Mouse (Mus musculus): ENCODE data around the gene Itk. TPM values are rescaled to one million over a fixed set of nuclear protein-coding genes. Genes with fewer than 3 reads are reported as not detected.
A peak's percentile ranks its signal among the peaks of the same experiment; 100 is the strongest.

Itk gene
- polyA plus RNA-seq, 1 experiment from 2014 or later, result 0.05 TPM

GRCm38 (mm10) chr11:46321559-46321958 lies 67.8 kb downstream of the Itk start:
- Histone ChIP-seq H3K27ac (replicated peaks) (no peak overlapping the region), H3K4me2 (replicated peaks; ENCODE audit: low read depth) (no peak overlapping the region), H3K4me3 (ENCODE audit: low read depth, low read length) (no peak overlapping the region), H3K9me3 (ENCODE audit: control insufficient read depth, low read length) (no peaks in the 10 kb centered on the region), H3K27me3 (ENCODE audit: control insufficient read depth, insufficient read depth, low read length) (no peaks in the 10 kb centered on the region), H3K9ac (ENCODE audit: low read length) (no peak overlapping the region), H3K4me1 (replicated peaks; ENCODE audit: control insufficient read depth, insufficient read depth) (no peaks in the 10 kb centered on the region), H3K36me3 (ENCODE audit: control insufficient read depth, insufficient read depth, low read length) (no peaks in the 10 kb centered on the region)
- DNase-seq (ENCODE audit: low spot score) (no peak), ATAC-seq (ENCODE audit: low FRiP score, low TSS enrichment) (no peak)
- 69% methylated on average over 7 of the region's 7 CpGs for WGBS
- TF ChIP-seq EP300 (optimal IDR thresholded peaks at IDR 0.05) (no peak), CTCF (IDR thresholded peaks at IDR 0.05; ENCODE audit: low read depth) (no peak)

- Histone ChIP-seq H3K9ac (ENCODE audit: low read length) (no peak overlapping the region), H3K27me3 (ENCODE audit: control insufficient read depth, insufficient read depth, low read length) (no peaks in the 10 kb centered on the region), H3K4me3 (ENCODE audit: low read depth, low read length) (no peak overlapping the region), H3K27ac (replicated peaks) (no peak overlapping the region), H3K4me2 (replicated peaks; ENCODE audit: low read depth) (no peak overlapping the region), H3K4me1 (replicated peaks; ENCODE audit: control insufficient read depth, insufficient read depth) (peaks cover 5% of the 10 kb centered on the region; the same call in 1 of the 2 replicates), H3K36me3 (ENCODE audit: control insufficient read depth, insufficient read depth, low read length) (no peaks in the 10 kb centered on the region), H3K9me3 (ENCODE audit: control insufficient read depth, low read length) (no peaks in the 10 kb centered on the region)
- ATAC-seq (ENCODE audit: low FRiP score, low TSS enrichment) (no peak), DNase-seq (ENCODE audit: low spot score) (no peak)
- TF ChIP-seq EP300 (optimal IDR thresholded peaks at IDR 0.05), result no peak
- TF ChIP-seq CTCF (IDR thresholded peaks at IDR 0.05; ENCODE audit: low read depth), result no peak
- 22% methylated on average over 7 of the region's 7 CpGs for WGBS
Observed at GRCm38 (mm10) chr11:46314534-46314933, 74.8 kb downstream of the Itk start.

GRCm38 (mm10) chr11:46313851-46314250 lies 75.5 kb downstream of the Itk start:
- WGBS, result 78% methylated on average over 6 of the region's 6 CpGs
- DNase-seq (ENCODE audit: low spot score), result no peak
- no peak overlapping the region for H3K4me2 ChIP-seq (replicated peaks; ENCODE audit: low read depth)
- TF ChIP-seq CTCF (IDR thresholded peaks at IDR 0.05; ENCODE audit: low read depth) (no peak), EP300 (optimal IDR thresholded peaks at IDR 0.05) (no peak)
- H3K4me1 ChIP-seq (replicated peaks; ENCODE audit: control insufficient read depth, insufficient read depth), result peaks cover 5% of the 10 kb centered on the region; the same call in 1 of the 2 replicates
- H3K9ac ChIP-seq (ENCODE audit: low read length), result no peak overlapping the region
- no peaks in the 10 kb centered on the region for H3K9me3 ChIP-seq (ENCODE audit: control insufficient read depth, low read length)
- ATAC-seq (ENCODE audit: low FRiP score, low TSS enrichment), result no peak
- no peaks in the 10 kb centered on the region for H3K36me3 ChIP-seq (ENCODE audit: control insufficient read depth, insufficient read depth, low read length)
- H3K27me3 ChIP-seq (ENCODE audit: control insufficient read depth, insufficient read depth, low read length), result no peaks in the 10 kb centered on the region
- H3K4me3 ChIP-seq (ENCODE audit: low read depth, low read length), result no peak overlapping the region
- no peak overlapping the region for H3K27ac ChIP-seq (replicated peaks)

- H3K27ac ChIP-seq (replicated peaks), result no peak within 1 kb of the TSS
- no peak for ATAC-seq (ENCODE audit: low FRiP score, low TSS enrichment)
- WGBS, result 7% methylated on average over 14 of the region's 14 CpGs
Observed at GRCm38 (mm10) chr11:46312523-46313035, 76.7 kb downstream of the Itk start, which contains the start of gene Cyfip2. TSS of gene Cyfip2 (minus strand) at chr11:46312859.

GRCm38 (mm10) chr11:46311703-46312522 lies 77.4 kb downstream of the Itk start:
- no peaks in the 10 kb centered on the region for H3K9me3 ChIP-seq (ENCODE audit: control insufficient read depth, low read length)
- peak overlapping the region; percentile 47 for H3K9ac ChIP-seq (ENCODE audit: low read length)
- no peak overlapping the region for H3K27ac ChIP-seq (replicated peaks)
- ATAC-seq (ENCODE audit: low FRiP score, low TSS enrichment), result peak; percentile 86
- H3K4me3 ChIP-seq (ENCODE audit: low read depth, low read length), result peak overlapping the region; percentile 61
- DNase-seq (ENCODE audit: low spot score), result peak; percentile 58
- WGBS, result under 1% methylated on average over 54 of the region's 71 CpGs
- peaks cover 5% of the 10 kb centered on the region; the same call in 1 of the 2 replicates for H3K4me1 ChIP-seq (replicated peaks; ENCODE audit: control insufficient read depth, insufficient read depth)
- peak overlapping the region; percentile 99 for H3K4me2 ChIP-seq (replicated peaks; ENCODE audit: low read depth)
- H3K36me3 ChIP-seq (ENCODE audit: control insufficient read depth, insufficient read depth, low read length), result no peaks in the 10 kb centered on the region
- H3K27me3 ChIP-seq (ENCODE audit: control insufficient read depth, insufficient read depth, low read length), result no peaks in the 10 kb centered on the region
- no peak for TF ChIP-seq EP300 (optimal IDR thresholded peaks at IDR 0.05)
- TF ChIP-seq CTCF (IDR thresholded peaks at IDR 0.05; ENCODE audit: low read depth), result no peak

More at GRCm38 (mm10) chr11:46312523-46313035, 76.7 kb downstream of the Itk start, which contains the start of gene Cyfip2:
- Histone ChIP-seq H3K9ac (ENCODE audit: low read length) (peak within 1 kb of the TSS; percentile 47), H3K9me3 (ENCODE audit: control insufficient read depth, low read length) (no peaks in the 10 kb centered on the region), H3K4me3 (ENCODE audit: low read depth, low read length) (peak within 1 kb of the TSS; percentile 61), H3K4me1 (replicated peaks; ENCODE audit: control insufficient read depth, insufficient read depth) (peaks cover 5% of the 10 kb centered on the region; the same call in 1 of the 2 replicates), H3K36me3 (ENCODE audit: control insufficient read depth, insufficient read depth, low read length) (no peaks in the 10 kb centered on the region), H3K27me3 (ENCODE audit: control insufficient read depth, insufficient read depth, low read length) (no peaks in the 10 kb centered on the region), H3K4me2 (replicated peaks; ENCODE audit: low read depth) (peak within 1 kb of the TSS; percentile 99)
- DNase-seq (ENCODE audit: low spot score), result no peak
- TF ChIP-seq EP300 (optimal IDR thresholded peaks at IDR 0.05), result no peak
- no peak for TF ChIP-seq CTCF (IDR thresholded peaks at IDR 0.05; ENCODE audit: low read depth)

Data from stomach, postnatal 0 days (tissue).